Mouse (Mus musculus) ES-Bruce4 (cell line): ENCODE measurements around the gene Cs.

Experiments used
- CTCF ChIP-seq: IDR thresholded peaks from one replicate; pipeline ENCODE4 v1.8.1; 2011; ENCODE audit warnings: low read depth, low read length
- EP300 ChIP-seq: IDR thresholded peaks from 2 replicates; pipeline ENCODE4 v1.6.1; 2011; ENCODE audit warnings: low read depth, low read length; ENCODE audit not compliant: insufficient read depth

DNA sequence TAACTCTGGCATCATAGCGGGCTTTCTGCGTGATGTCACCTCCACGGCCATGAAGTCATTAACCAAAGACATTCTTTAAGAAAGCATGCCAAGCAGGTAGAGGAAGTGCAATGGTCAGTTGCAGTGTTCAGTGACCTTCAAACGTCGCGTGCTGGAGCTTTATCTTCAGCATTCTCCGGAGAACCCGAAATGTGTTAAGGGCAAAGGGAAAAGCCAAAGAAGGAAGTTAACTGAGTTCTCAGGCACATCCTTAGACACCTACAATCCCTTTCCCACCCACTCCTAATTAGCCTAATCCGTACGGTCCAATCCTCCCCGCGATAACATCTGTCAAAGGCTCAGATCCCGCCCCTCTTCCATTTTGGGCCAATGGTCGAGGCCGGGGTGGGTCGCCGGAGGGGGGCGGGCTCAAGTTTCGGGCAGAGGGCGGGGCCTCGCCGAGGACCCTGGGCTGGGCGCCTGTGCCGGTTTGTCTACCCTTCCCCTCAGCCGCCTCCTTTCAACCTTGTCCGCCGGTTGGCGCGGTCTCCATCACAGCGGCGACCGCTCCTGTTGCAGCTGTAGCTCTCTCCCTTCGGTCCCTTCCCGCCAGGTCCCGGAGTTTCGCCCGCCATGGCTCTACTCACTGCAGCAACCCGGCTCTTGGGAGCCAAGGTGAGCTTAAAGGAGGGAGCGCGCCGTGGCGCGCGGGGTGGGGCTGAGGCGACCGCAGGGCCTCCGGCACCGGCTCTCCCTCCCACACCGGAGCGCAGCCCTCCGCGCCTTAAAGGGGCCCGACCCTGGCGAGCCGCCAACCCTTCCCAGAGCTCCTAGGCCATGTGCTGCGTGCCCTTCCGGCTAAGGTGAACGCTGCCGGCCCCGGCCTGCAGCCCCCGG, at the start of gene Cs:
- TF ChIP-seq CTCF (no peak), EP300 (no peak)
